Mouse (Mus musculus): ENCODE data around the gene Map3k14. TPM values are rescaled to one million over a fixed set of nuclear protein-coding genes. Genes with fewer than 3 reads are reported as not detected.
"Not testable (repeated sequence)": the region's sequence is repeated elsewhere in the genome, so short reads cannot be mapped to it uniquely, and the experiment has no call there.

Gene Map3k14
- polyA plus RNA-seq, 2 experiments: 0.18 to 0.47 TPM

GRCm38 (mm10) chr11:103294772-103295171, 27.5 kb upstream of the Map3k14 start:
- Histone ChIP-seq H3K9ac (replicated peaks) (no peak overlapping the region), H3K4me3 (ENCODE audit: insufficient read depth in 1 of 2, low read depth in 2 of 2, low read length in 2 of 2) (no peak overlapping the region), H3K27me3 (ENCODE audit: control insufficient read depth, insufficient read depth, low read length) (no peaks in the 10 kb centered on the region), H3K4me2 (ENCODE audit: low read depth) (no peak overlapping the region), H3K27ac (no peak overlapping the region), H3K9me3 (ENCODE audit: control insufficient read depth, low read length) (no peaks in the 10 kb centered on the region), H3K36me3 (replicated peaks; ENCODE audit: control insufficient read depth, insufficient read depth, low read depth) (no peaks in the 10 kb centered on the region), H3K4me1 (replicated peaks; ENCODE audit: control insufficient read depth in 2 of 2, insufficient read depth in 2 of 2, low read length in 1 of 2) (peaks cover 0 to 8% of the 10 kb centered on the region in 2 experiments; a peak in 1 of 4 replicates)
- DNase-seq (ENCODE audit: low read depth in 3 of 3, low spot score in 3 of 3) (no peak), ATAC-seq (ENCODE audit: insufficient read depth) (no peak)
- TF ChIP-seq EP300 (IDR thresholded peaks at IDR 0.05; ENCODE audit: low read depth) (no peak), CTCF (IDR thresholded peaks at IDR 0.05; ENCODE audit: low read depth) (no peak)
- 64% methylated on average over 7 of the region's 7 CpGs for whole genome bisulfite sequencing (ENCODE audit: insufficient replicate concordance)

- H3K4me1 ChIP-seq (replicated peaks; ENCODE audit: control insufficient read depth in 2 of 2, insufficient read depth in 2 of 2, low read length in 1 of 2): peaks cover 0 to 13% of the 10 kb centered on the region in 2 experiments; a peak in 3 of 4 replicates
- no peak overlapping the region for H3K9ac ChIP-seq (replicated peaks)
- DNase-seq (ENCODE audit: low read depth in 3 of 3, low spot score in 3 of 3) (no peak), ATAC-seq (ENCODE audit: insufficient read depth) (no peak)
- H3K27me3 ChIP-seq (ENCODE audit: control insufficient read depth, insufficient read depth, low read length): no peaks in the 10 kb centered on the region
- 70% methylated on average over 6 of the region's 6 CpGs for WGBS (ENCODE audit: insufficient replicate concordance)
- H3K36me3 ChIP-seq (replicated peaks; ENCODE audit: control insufficient read depth, insufficient read depth, low read depth): no peaks in the 10 kb centered on the region
- H3K9me3 ChIP-seq (ENCODE audit: control insufficient read depth, low read length): no peaks in the 10 kb centered on the region
- no peak overlapping the region for H3K4me3 ChIP-seq (ENCODE audit: insufficient read depth in 1 of 2, low read depth in 2 of 2, low read length in 2 of 2)
- no peak overlapping the region for H3K4me2 ChIP-seq (ENCODE audit: low read depth)
- no peak for TF ChIP-seq CTCF (IDR thresholded peaks at IDR 0.05; ENCODE audit: low read depth)
- no peak overlapping the region for H3K27ac ChIP-seq
Measured at GRCm38 (mm10) chr11:103294066-103294465, 26.8 kb upstream of the Map3k14 start.

- DNase-seq (ENCODE audit: low read depth in 3 of 3, low spot score in 3 of 3) (no peak), ATAC-seq (ENCODE audit: insufficient read depth) (no peak)
- Histone ChIP-seq H3K27me3 (ENCODE audit: control insufficient read depth, insufficient read depth, low read length) (no peaks in the 10 kb centered on the region), H3K36me3 (replicated peaks; ENCODE audit: control insufficient read depth, insufficient read depth, low read depth) (no peaks in the 10 kb centered on the region), H3K27ac (no peak overlapping the region), H3K9me3 (ENCODE audit: control insufficient read depth, low read length) (no peaks in the 10 kb centered on the region), H3K4me3 (ENCODE audit: insufficient read depth in 1 of 2, low read depth in 2 of 2, low read length in 2 of 2) (no peak overlapping the region), H3K4me1 (replicated peaks; ENCODE audit: control insufficient read depth in 2 of 2, insufficient read depth in 2 of 2, low read length in 1 of 2) (peaks cover 0 to 15% of the 10 kb centered on the region in 2 experiments; a peak in 3 of 4 replicates), H3K4me2 (ENCODE audit: low read depth) (no peak overlapping the region), H3K9ac (replicated peaks) (no peak overlapping the region)
- no peak for TF ChIP-seq CTCF (IDR thresholded peaks at IDR 0.05; ENCODE audit: low read depth)
- no peak for TF ChIP-seq EP300 (IDR thresholded peaks at IDR 0.05; ENCODE audit: low read depth)
- 57% methylated on average over 5 of the region's 5 CpGs for WGBS (ENCODE audit: insufficient replicate concordance)
Measured at GRCm38 (mm10) chr11:103292890-103293287, 25.6 kb upstream of the Map3k14 start.

GRCm38 (mm10) chr11:103292152-103292889, 25.0 kb upstream of the Map3k14 start:
- DNase-seq (ENCODE audit: low read depth in 3 of 3, low spot score in 3 of 3) (no peak), ATAC-seq (ENCODE audit: insufficient read depth) (no peak)
- TF ChIP-seq CTCF (IDR thresholded peaks at IDR 0.05; ENCODE audit: low read depth) (no peak), EP300 (IDR thresholded peaks at IDR 0.05; ENCODE audit: low read depth) (no peak)
- Histone ChIP-seq H3K27ac (no peak overlapping the region), H3K4me1 (replicated peaks; ENCODE audit: control insufficient read depth in 2 of 2, insufficient read depth in 2 of 2, low read length in 1 of 2) (peaks cover 0 to 15% of the 10 kb centered on the region in 2 experiments; a peak in 3 of 4 replicates), H3K4me2 (ENCODE audit: low read depth) (no peak overlapping the region), H3K27me3 (ENCODE audit: control insufficient read depth, insufficient read depth, low read length) (no peaks in the 10 kb centered on the region), H3K4me3 (ENCODE audit: insufficient read depth in 1 of 2, low read depth in 2 of 2, low read length in 2 of 2) (no peak overlapping the region), H3K9ac (replicated peaks) (no peak overlapping the region), H3K9me3 (ENCODE audit: control insufficient read depth, low read length) (no peaks in the 10 kb centered on the region), H3K36me3 (replicated peaks; ENCODE audit: control insufficient read depth, insufficient read depth, low read depth) (no peaks in the 10 kb centered on the region)
- 12% methylated on average over 14 of the region's 14 CpGs for WGBS (ENCODE audit: insufficient replicate concordance)

- H3K9me3 ChIP-seq (ENCODE audit: control insufficient read depth, low read length); H3K27me3 ChIP-seq (ENCODE audit: control insufficient read depth, insufficient read depth, low read length); ATAC-seq (ENCODE audit: insufficient read depth); H3K27ac ChIP-seq; H3K36me3 ChIP-seq (replicated peaks; ENCODE audit: control insufficient read depth, insufficient read depth, low read depth); DNase-seq (ENCODE audit: low read depth in 3 of 3, low spot score in 3 of 3); H3K9ac ChIP-seq (replicated peaks); H3K4me3 ChIP-seq (ENCODE audit: insufficient read depth in 1 of 2, low read depth in 2 of 2, low read length in 2 of 2); H3K4me2 ChIP-seq (ENCODE audit: low read depth): not testable (repeated sequence)
- H3K4me1 ChIP-seq (replicated peaks; ENCODE audit: control insufficient read depth in 2 of 2, insufficient read depth in 2 of 2, low read length in 1 of 2): peaks cover 0 to 15% of the 10 kb centered on the region in 2 experiments; a peak in 3 of 4 replicates
- 63% methylated on average over 7 of the region's 7 CpGs for WGBS (ENCODE audit: insufficient replicate concordance)
Measured at GRCm38 (mm10) chr11:103290841-103291240, 23.6 kb upstream of the Map3k14 start.

Measured in liver, embryonic 14.5 days (tissue).